8 mouse cellular contexts compared by ENCODE assay signal in the genomic region with DNA sequence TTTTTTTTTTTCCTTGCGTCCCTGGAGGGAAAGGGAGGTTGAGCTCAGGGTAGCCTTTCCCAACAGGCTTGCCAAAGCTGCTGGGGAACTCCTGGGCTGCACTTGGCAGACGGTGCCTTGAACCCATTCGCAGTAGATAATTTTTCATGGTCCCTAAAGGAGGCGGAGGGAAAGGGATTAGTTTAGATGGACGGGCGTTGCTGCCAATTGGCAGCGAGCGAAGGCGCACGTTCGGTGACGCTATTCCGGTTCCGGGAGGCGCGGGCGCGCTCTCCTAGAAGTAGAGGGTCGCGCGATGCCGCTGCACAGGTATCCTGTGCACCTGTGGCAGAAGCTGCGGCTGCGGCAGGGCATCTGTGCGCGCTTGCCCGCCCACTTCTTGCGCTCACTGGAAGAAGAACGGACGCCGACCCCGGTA. TPM values are rescaled to one million over a fixed set of nuclear protein-coding genes. Genes with fewer than 3 reads are reported as not detected.
DNase-seq lines count a peak whose midpoint lies in the region; ATAC-seq and TF ChIP-seq lines count a peak whose summit lies in the region.

A gene (plus strand): TSS at position 234 of the 418 bp plus-strand sequence.

- H3K4me1 ChIP-seq in bone marrow macrophage, adult 2 months (ENCODE audit: control insufficient read depth, insufficient read depth, low read length): peaks cover 4% of the 10 kb centered on the region
- H3K4me1 ChIP-seq in embryonic fibroblast, embryonic 13.5 days (ENCODE audit: control insufficient read depth, insufficient read depth, low read length): no peaks in the 10 kb centered on the region
- H3K4me1 ChIP-seq in kidney, embryonic 14.5 days (ENCODE audit: control insufficient read depth, insufficient read depth, low read length): peaks cover 9% of the 10 kb centered on the region
- peaks cover 26% of the 10 kb centered on the region for H3K4me1 ChIP-seq in limb, embryonic 15.5 days

- H3K27me3 ChIP-seq in kidney, embryonic 14.5 days (ENCODE audit: control insufficient read depth, insufficient read depth, low read length): no peaks in the 10 kb centered on the region
- peaks cover 13% of the 10 kb centered on the region for H3K27me3 ChIP-seq in limb, embryonic 15.5 days

- TF ChIP-seq CTCF in bone marrow macrophage, adult 2 months (IDR thresholded peaks at IDR 0.05; ENCODE audit: low read depth, low read length): no peak
- TF ChIP-seq CTCF in embryonic fibroblast, embryonic 13.5 days (IDR thresholded peaks at IDR 0.05; ENCODE audit: borderline replicate concordance, insufficient read depth, low read length): no peak

- peak within 1 kb of the TSS; percentile 17; the same call in 1 of the 2 replicates for H3K27ac ChIP-seq in bone marrow macrophage, adult 2 months (ENCODE audit: insufficient read depth, low read depth, low read length)
- H3K27ac ChIP-seq in embryonic fibroblast, embryonic 13.5 days (ENCODE audit: insufficient read depth, low read length): no peak within 1 kb of the TSS
- no peak within 1 kb of the TSS for H3K27ac ChIP-seq in kidney, embryonic 14.5 days (ENCODE audit: low read depth, low read length)
- H3K27ac ChIP-seq in limb, embryonic 15.5 days: peak within 1 kb of the TSS; percentile 47

- peak within 1 kb of the TSS; percentile 88 for H3K4me2 ChIP-seq in kidney, embryonic 14.5 days (replicated peaks; ENCODE audit: low read depth, low read length)
- peak within 1 kb of the TSS; percentile 79 for H3K4me2 ChIP-seq in limb, embryonic 15.5 days

- WGBS in kidney, embryonic 14.5 days: under 1% methylated on average over 32 of the region's 32 CpGs
- under 1% methylated on average over 32 of the region's 32 CpGs for WGBS in limb, embryonic 15.5 days

- no peaks in the 10 kb centered on the region for H3K9me3 ChIP-seq in kidney, embryonic 14.5 days (ENCODE audit: control insufficient read depth, low read length)
- H3K9me3 ChIP-seq in limb, embryonic 15.5 days: no peaks in the 10 kb centered on the region

- peak; percentile 90 for ATAC-seq in kidney, embryonic 14.5 days (ENCODE audit: low FRiP score, low TSS enrichment)
- ATAC-seq in limb, embryonic 15.5 days (ENCODE audit: insufficient number of reproducible peaks, low FRiP score, low TSS enrichment, low read depth): peak; percentile 84

- peak within 1 kb of the TSS; percentile 90 for H3K9ac ChIP-seq in kidney, embryonic 14.5 days (ENCODE audit: low read depth, low read length)
- peak within 1 kb of the TSS; percentile 80 for H3K9ac ChIP-seq in limb, embryonic 15.5 days

- H3K4me3 ChIP-seq in bone marrow macrophage, adult 2 months (ENCODE audit: insufficient read depth, low read length): peak within 1 kb of the TSS; percentile 83
- peak within 1 kb of the TSS; percentile 95 for H3K4me3 ChIP-seq in embryonic fibroblast, embryonic 13.5 days (ENCODE audit: insufficient read depth, low read length)
- H3K4me3 ChIP-seq in kidney, embryonic 14.5 days (ENCODE audit: low read length): peak within 1 kb of the TSS; percentile 96
- peak within 1 kb of the TSS; percentile 96 for H3K4me3 ChIP-seq in limb, embryonic 15.5 days

- peaks cover 33% of the 10 kb centered on the region for H3K36me3 ChIP-seq in kidney, embryonic 14.5 days (ENCODE audit: control insufficient read depth, insufficient read depth, low read length)
- peaks cover 32% of the 10 kb centered on the region for H3K36me3 ChIP-seq in limb, embryonic 15.5 days

- peak; percentile 98 for DNase-seq in A20 (ENCODE audit: low read depth, low spot score)
- peak; percentile 92 for DNase-seq in heart, adult 9 months (ENCODE audit: low spot score in 2 of 2)
- peak; percentile 46 to 55 for DNase-seq in monocyte, adult 2 months (ENCODE audit: low read depth in 1 of 2, low spot score in 2 of 2)
- DNase-seq in spleen, postnatal 36 days (ENCODE audit: low spot score in 2 of 2): peak; percentile 82 to 88

- no peak for TF ChIP-seq POLR2A in bone marrow macrophage, adult 2 months (IDR thresholded peaks at IDR 0.05; ENCODE audit: borderline replicate concordance, low read depth, low read length)
- TF ChIP-seq POLR2A in embryonic fibroblast, embryonic 13.5 days (IDR thresholded peaks at IDR 0.05; ENCODE audit: low read depth, low read length): peak; percentile 94

RNA-seq across cellular contexts. Expression of the gene that starts here (rescaled TPM):
- 72.1 and 74.7 TPM in 2 replicates for polyA plus RNA-seq in bone marrow macrophage, adult 2 months (2012; ENCODE audit: insufficient read depth, insufficient read length, missing spikeins)
- 38.7 and 41.0 TPM in 2 replicates for polyA plus RNA-seq in embryonic fibroblast, embryonic 13.5 days (2011; ENCODE audit: insufficient read length, low read depth, missing spikeins)
- polyA plus RNA-seq in kidney, embryonic 14.5 days (2014; fragmentation: Nextera tagmentation; extraction: Ambion mirVana): 225 and 241 TPM in 2 replicates
- polyA plus RNA-seq in limb, embryonic 15.5 days (2015; fragmentation: Nextera tagmentation; extraction: Ambion mirVana): 178 and 185 TPM in 2 replicates

Comparison
In these comparisons a context has a peak if more than half of its experiments do, and no peak if none do; other contexts are left out.
1. H3K27ac ChIP-seq: peak in bone marrow macrophage, adult 2 months (single experiment) and limb, embryonic 15.5 days (single experiment); none in embryonic fibroblast, embryonic 13.5 days (single experiment) and kidney, embryonic 14.5 days (single experiment).
2. Peak in every context shown above with its lines, with median percentiles within 50 percentile points of each other: DNase-seq and H3K4me3 ChIP-seq.